Mouse (Mus musculus) heart, embryonic 12.5 days (tissue): ENCODE measurements at regions not wholly inside any gene's neighbourhood (a gene's known extent, or its start where the extent isn't known, plus 50 kb on each side); places are given as distances from the start of the nearest gene placed in this dataset.

Experiments
- ATAC-seq: fragments of 200-750 bp; cut with Nextera tagmentation; 2 replicates; pipeline ENCODE4 v1.8.0; 2017; ENCODE audit warnings: moderate TSS enrichment, moderate library complexity; ENCODE audit not compliant: insufficient number of reproducible peaks, low FRiP score
- H3K27ac ChIP-seq: fragments of 300-500 bp; sonication (generic); 2 replicates; pipeline ENCODE4 v1.5.1; 2016; ENCODE audit warnings: mild to moderate bottlenecking, moderate library complexity; ENCODE audit not compliant: poor library complexity, severe bottlenecking
- H3K27me3 ChIP-seq: fragments of 300-500 bp; sonication (generic); replicated peaks from 2 replicates; pipeline ENCODE4 v1.6.1; 2016; ENCODE audit warnings: mild to moderate bottlenecking, moderate library complexity
- H3K36me3 ChIP-seq: fragments of 300-500 bp; sonication (generic); 2 replicates; pipeline ENCODE4 v1.6.1; 2016; ENCODE audit warnings: mild to moderate bottlenecking, moderate library complexity
- H3K4me1 ChIP-seq: fragments of 300-500 bp; sonication (generic); replicated peaks from 2 replicates; pipeline ENCODE4 v1.6.1; 2016; ENCODE audit warnings: mild to moderate bottlenecking
- H3K4me2 ChIP-seq: fragments of 300-500 bp; sonication (generic); 2 replicates; pipeline ENCODE4 v1.6.1; 2016; ENCODE audit warnings: mild to moderate bottlenecking, moderate library complexity
- H3K4me3 ChIP-seq: fragments of 300-500 bp; sonication (generic); 2 replicates; pipeline ENCODE4 v1.5.1; 2016; ENCODE audit warnings: mild to moderate bottlenecking
- H3K9ac ChIP-seq: fragments of 300-500 bp; sonication (generic); 2 replicates; pipeline ENCODE4 v1.6.1; 2016; ENCODE audit warnings: mild to moderate bottlenecking, moderate library complexity
- H3K9me3 ChIP-seq: fragments of 300-500 bp; sonication (generic); replicated peaks from 2 replicates; pipeline ENCODE4 v1.6.1; 2016; ENCODE audit warnings: mild to moderate bottlenecking, moderate library complexity
- WGBS: fragments of 180-500 bp; shearing (Covaris S2); methylation state at CpG from one replicate; pipeline ENCODE4 v1.1.7; 2016; 5-methylcytosine and 5-hydroxymethylcytosine counted together

- Histone ChIP-seq H3K4me1 (peaks cover 17% of the 10 kb centered on the region), H3K36me3 (no peaks in the 10 kb centered on the region), H3K27ac (peak overlapping the region; percentile 30), H3K4me2 (peak overlapping the region; percentile 64), H3K9me3 (peaks cover 11% of the 10 kb centered on the region; the same call in 1 of the 2 replicates), H3K9ac (peak overlapping the region; percentile 39; the same call in 1 of the 2 replicates), H3K4me3 (peak overlapping the region; percentile 26), H3K27me3 (0 out of 2 replicates have a peak, but pooled peaks cover 4% of the 10 kb centered on the region)
- no peak for ATAC-seq
- WGBS = 19% methylated on average over 22 of the region's 22 CpGs
Measured at GRCm38 (mm10) chr4:32074399-32075296, 110.8 kb downstream of the Map3k7 start.

GRCm38 (mm10) chr4:32076391-32076925 is 112.6 kb downstream of the Map3k7 start:
- WGBS = 75% methylated on average over 12 of the region's 12 CpGs
- 0 out of 2 replicates have a peak, but pooled peaks cover 4% of the 10 kb centered on the region for H3K27me3 ChIP-seq

GRCm38 (mm10) chr4:32083456-32083855 is 119.6 kb downstream of the Map3k7 start:
- ATAC-seq = no peak
- Histone ChIP-seq H3K4me2 (no peak overlapping the region), H3K27ac (no peak overlapping the region), H3K4me1 (no peaks in the 10 kb centered on the region), H3K9ac (no peak overlapping the region), H3K9me3 (no peaks in the 10 kb centered on the region), H3K4me3 (no peak overlapping the region), H3K36me3 (no peaks in the 10 kb centered on the region), H3K27me3 (no peaks in the 10 kb centered on the region)
- 70% methylated on average over 8 of the region's 8 CpGs for WGBS

More at GRCm38 (mm10) chr4:32076391-32076925, 112.6 kb downstream of the Map3k7 start:
- H3K9me3 ChIP-seq = no peaks in the 10 kb centered on the region
- H3K4me3 ChIP-seq = no peak overlapping the region
- H3K4me2 ChIP-seq = no peak overlapping the region
- no peak for ATAC-seq
- no peak overlapping the region for H3K27ac ChIP-seq
- H3K9ac ChIP-seq = no peak overlapping the region
- peaks cover 17% of the 10 kb centered on the region for H3K4me1 ChIP-seq
- no peaks in the 10 kb centered on the region for H3K36me3 ChIP-seq

- Histone ChIP-seq H3K9ac (no peak overlapping the region), H3K9me3 (no peaks in the 10 kb centered on the region), H3K4me1 (no peaks in the 10 kb centered on the region), H3K36me3 (no peaks in the 10 kb centered on the region), H3K27me3 (no peaks in the 10 kb centered on the region), H3K4me2 (no peak overlapping the region), H3K4me3 (no peak overlapping the region), H3K27ac (no peak overlapping the region)
- ATAC-seq = no peak
- 83% methylated on average over 10 of the region's 10 CpGs for WGBS
Measured at GRCm38 (mm10) chr4:32084250-32084869, 120.5 kb downstream of the Map3k7 start.

GRCm38 (mm10) chr4:32085040-32085439 is 121.1 kb downstream of the Map3k7 start:
- H3K36me3 ChIP-seq = no peaks in the 10 kb centered on the region
- H3K4me1 ChIP-seq = no peaks in the 10 kb centered on the region
- H3K4me3 ChIP-seq = no peak overlapping the region
- ATAC-seq = no peak
- H3K27me3 ChIP-seq = no peaks in the 10 kb centered on the region
- H3K4me2 ChIP-seq = no peak overlapping the region
- WGBS = 86% methylated on average over 2 of the region's 2 CpGs
- no peak overlapping the region for H3K9ac ChIP-seq
- no peak overlapping the region for H3K27ac ChIP-seq
- H3K9me3 ChIP-seq = no peaks in the 10 kb centered on the region

GRCm38 (mm10) chr4:32091086-32091485 is 127.2 kb downstream of the Map3k7 start:
- Histone ChIP-seq H3K9me3 (no peaks in the 10 kb centered on the region), H3K4me3 (no peak overlapping the region), H3K4me1 (no peaks in the 10 kb centered on the region), H3K27me3 (no peaks in the 10 kb centered on the region), H3K36me3 (no peaks in the 10 kb centered on the region), H3K4me2 (no peak overlapping the region), H3K27ac (no peak overlapping the region), H3K9ac (no peak overlapping the region)
- ATAC-seq = no peak
- 75% methylated on average over 10 of the region's 10 CpGs for WGBS

- Histone ChIP-seq H3K36me3 (no peaks in the 10 kb centered on the region), H3K9ac (no peak overlapping the region), H3K4me3 (no peak overlapping the region), H3K4me1 (no peaks in the 10 kb centered on the region), H3K27me3 (no peaks in the 10 kb centered on the region), H3K9me3 (no peaks in the 10 kb centered on the region), H3K27ac (no peak overlapping the region), H3K4me2 (no peak overlapping the region)
- peak; percentile 22; the same call in 1 of the 2 replicates for ATAC-seq
- WGBS = 87% methylated on average over 17 of the region's 17 CpGs
Measured at GRCm38 (mm10) chr4:32092320-32093041, 128.6 kb downstream of the Map3k7 start.

- Histone ChIP-seq H3K27ac (no peak overlapping the region), H3K9ac (no peak overlapping the region), H3K4me1 (peaks cover 15% of the 10 kb centered on the region), H3K4me2 (no peak overlapping the region), H3K4me3 (no peak overlapping the region), H3K9me3 (no peaks in the 10 kb centered on the region), H3K27me3 (no peaks in the 10 kb centered on the region), H3K36me3 (no peaks in the 10 kb centered on the region)
- WGBS = 71% methylated on average over 9 of the region's 9 CpGs
- ATAC-seq = no peak
Measured at GRCm38 (mm10) chr4:32098233-32098632, 134.3 kb downstream of the Map3k7 start.

GRCm38 (mm10) chr4:32101002-32101401 is 137.1 kb downstream of the Map3k7 start:
- H3K27me3 ChIP-seq = no peaks in the 10 kb centered on the region; the same call in 1 of the 2 replicates
- no peak overlapping the region for H3K9ac ChIP-seq
- H3K9me3 ChIP-seq = no peaks in the 10 kb centered on the region
- no peaks in the 10 kb centered on the region for H3K36me3 ChIP-seq
- H3K4me1 ChIP-seq = peaks cover 15% of the 10 kb centered on the region
- no peak overlapping the region for H3K27ac ChIP-seq
- 41% methylated on average over 5 of the region's 5 CpGs for WGBS
- no peak overlapping the region for H3K4me3 ChIP-seq
- no peak overlapping the region for H3K4me2 ChIP-seq
- no peak for ATAC-seq

GRCm38 (mm10) chr4:32106664-32107171 is 131.9 kb upstream of the Bach2 start:
- H3K4me3 ChIP-seq = no peak overlapping the region
- ATAC-seq = no peak
- H3K4me2 ChIP-seq = peak overlapping the region; percentile 24
- H3K9me3 ChIP-seq = no peaks in the 10 kb centered on the region
- 4% methylated on average over 5 of the region's 5 CpGs for WGBS
- no peak overlapping the region for H3K9ac ChIP-seq
- no peaks in the 10 kb centered on the region; the same call in 1 of the 2 replicates for H3K27me3 ChIP-seq
- H3K36me3 ChIP-seq = no peaks in the 10 kb centered on the region
- peaks cover 8% of the 10 kb centered on the region for H3K4me1 ChIP-seq
- peak overlapping the region; percentile 39 for H3K27ac ChIP-seq
